Mouse (Mus musculus): ENCODE measurements around the gene Vmn1r29.
"Not testable (repeated sequence)": the region's sequence is repeated elsewhere in the genome, so short reads cannot be mapped to it uniquely, and the experiment has no call there.

Vmn1r29 gene

DNA sequence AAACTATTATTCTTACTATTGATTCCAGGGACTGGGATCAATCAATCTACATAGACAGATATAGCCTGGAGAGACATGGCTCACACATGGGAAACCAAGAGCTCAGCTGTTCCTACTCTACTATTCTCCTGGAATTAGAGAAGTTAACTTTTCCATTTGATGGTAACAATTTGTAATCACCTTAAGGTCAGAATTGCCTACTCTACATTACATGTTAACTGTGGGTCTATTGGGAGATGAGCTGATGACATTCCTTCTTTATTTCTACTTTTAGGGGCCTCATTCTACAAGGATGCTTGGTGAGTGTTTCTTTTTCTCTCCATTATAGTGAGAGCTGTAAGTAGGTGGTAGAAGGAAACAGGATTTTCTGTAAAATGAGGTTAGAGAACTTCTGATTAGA, at the start of gene Vmn1r29:
Gene Vmn1r29, plus strand, starts transcription at position 301 of the 400 bp plus-strand sequence.
- no peak for DNase-seq

GRCm38 (mm10) chr6:58261737-58262136, 39.6 kb upstream of the Vmn1r29 start, which contains the start of gene Vmn1r28:
Vmn1r28 (plus strand) TSS chr6:58262037.
- no peak for DNase-seq

- not testable (repeated sequence) for DNase-seq
Observed at GRCm38 (mm10) chr6:58279661-58280060, 21.7 kb upstream of the Vmn1r29 start.

GRCm38 (mm10) chr6:58292201-58292600, 9.1 kb upstream of the Vmn1r29 start:
- DNase-seq = no peak

DNA sequence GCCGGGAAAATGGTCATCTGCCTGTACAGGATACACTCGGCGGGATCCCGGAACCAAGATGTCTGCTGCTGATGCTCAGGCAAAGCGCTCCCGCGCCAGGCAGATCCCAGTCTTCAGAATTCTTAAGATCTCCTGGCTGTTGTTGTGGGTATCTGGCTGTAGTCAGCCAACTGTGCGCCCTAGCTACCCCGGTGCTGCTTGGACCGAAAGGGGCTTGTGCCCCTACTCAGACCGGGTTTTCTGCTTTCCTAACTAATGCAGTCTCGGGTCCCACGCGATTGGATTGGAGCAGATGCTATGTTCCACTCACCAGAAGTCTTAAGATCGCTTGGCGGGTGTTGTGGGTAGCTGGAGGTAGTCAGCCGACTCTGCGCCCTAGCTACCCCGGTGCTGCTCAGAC, 2.8 kb upstream of the Vmn1r29 start:
- DNase-seq = not testable (repeated sequence)

DNA sequence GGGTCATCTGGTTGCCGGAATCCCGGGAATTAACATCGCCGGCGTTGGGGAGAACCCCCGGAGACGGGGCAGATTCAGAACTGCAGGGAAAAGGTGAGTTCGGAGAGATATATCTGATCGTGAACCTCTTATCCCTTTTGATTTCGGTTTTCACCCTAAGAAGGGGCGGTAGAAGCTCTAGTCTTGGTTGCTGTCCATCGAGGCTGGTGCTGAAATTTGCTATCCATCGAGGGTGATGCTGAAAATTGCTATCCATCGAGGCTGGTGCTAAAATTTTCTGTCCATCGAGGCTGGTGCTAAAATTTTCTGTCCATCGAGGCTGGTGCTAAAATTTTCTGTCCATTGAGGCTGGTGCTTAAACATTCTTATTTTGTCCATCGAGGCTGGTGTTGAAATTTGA, 29.3 kb downstream of the Vmn1r29 start:
- DNase-seq = not testable (repeated sequence)
